Mouse (Mus musculus) CD4-positive, CD25-positive, alpha-beta regulatory T cell, adult 4 months (primary cell): ENCODE measurements around the gene Casq2. TPM values are rescaled to one million over a fixed set of nuclear protein-coding genes. Genes with fewer than 3 reads are reported as not detected.

Source experiments
- ATAC-seq: one replicate; pipeline ENCODE4 v1.8.0; 2017
- polyA plus RNA-seq, 2 experiments: library from polyadenylated mRNA; unstranded; fragments of 100-300 nt; shearing (Covaris generic); gene quantifications; one replicate each; pipeline ENCODE4 v1.2.1; 2017

Casq2 gene
- polyA plus RNA-seq, 2 experiments from 2014 or later: not detected

- no peak for ATAC-seq
Observed at GRCm38 (mm10) chr3:102195762-102196161, 109.5 kb downstream of the Casq2 start.

Other genes with a start within 250 kb of the Casq2 start
- gene Mab21l3, start 237.5 kb upstream of the Casq2 start, polyA plus RNA-seq: not detected
- gene Slc22a15, start 162.0 kb upstream of the Casq2 start, polyA plus RNA-seq: 1 to 10 TPM; 5.2 to 8.1 TPM
- gene Nhlh2, start 76.3 kb upstream of the Casq2 start, polyA plus RNA-seq: not detected
- gene Vangl1, start 118.3 kb downstream of the Casq2 start, polyA plus RNA-seq: under 1 TPM; 0.08 to 0.47 TPM